Mouse (Mus musculus) embryonic facial prominence, embryonic 12.5 days (tissue): ENCODE results near the gene Galnt6. TPM values are rescaled to one million over a fixed set of nuclear protein-coding genes. Genes with fewer than 3 reads are reported as not detected.

ENCODE experiments used
- microRNA-seq: library from miRNA; unstranded; fragments of <30 nt; microRNA quantifications from one replicate; pipeline ENCODE4, GENCODE M21; 2017
- polyA plus RNA-seq: library from polyadenylated mRNA; unstranded; fragments of >200 nt; fragmentation: Nextera tagmentation; extraction: Ambion mirVana; gene quantifications from 2 replicates; pipeline ENCODE4 v1.2.1, GENCODE M21; 2016

Gene Galnt6
- polyA plus RNA-seq, 1 experiment from 2014 or later = 0.40 TPM

Small RNA genes within 50 kb of the gene (microRNA-seq; reads per million reads assigned to microRNA genes)
- gene Mir6961 = not detected

Other genes starting within 250 kb of the Galnt6 start
- gene Csrnp2, start 233.9 kb downstream of the Galnt6 start, polyA plus RNA-seq = 32.8 and 34.9 TPM in 2 replicates
- gene Tfcp2, start 177.4 kb downstream of the Galnt6 start, polyA plus RNA-seq = 42.7 and 43.7 TPM in 2 replicates
- gene Pou6f1, start 129.4 kb downstream of the Galnt6 start, polyA plus RNA-seq = 9.0 and 11.3 TPM in 2 replicates
- gene Dazap2, start 114.0 kb downstream of the Galnt6 start, polyA plus RNA-seq = 124 and 130 TPM in 2 replicates
- 5.9 and 7.2 TPM in 2 replicates for gene Smagp, start 92.4 kb downstream of the Galnt6 start, polyA plus RNA-seq
- gene Bin2, start 59.8 kb downstream of the Galnt6 start, polyA plus RNA-seq = 2.2 and 2.4 TPM in 2 replicates
- gene Cela1, start 41.5 kb downstream of the Galnt6 start, polyA plus RNA-seq = 1.1 and 2.4 TPM in 2 replicates
- gene Slc4a8, start 32.4 kb upstream of the Galnt6 start, polyA plus RNA-seq = 7.3 and 8.4 TPM in 2 replicates
- gene Scn8a, start 140.5 kb upstream of the Galnt6 start, polyA plus RNA-seq = 10.7 and 11.7 TPM in 2 replicates